Mouse (Mus musculus) liver, embryonic 14.5 days (tissue): ENCODE results near the gene Tlk1. TPM values are rescaled to one million over a fixed set of nuclear protein-coding genes. Genes with fewer than 3 reads are reported as not detected.
"Not testable (repeated sequence)": the region's sequence is repeated elsewhere in the genome, so short reads cannot be mapped to it uniquely, and the experiment has no call there.

Experiments
- ATAC-seq: fragments of 200-750 bp; cut with Nextera tagmentation; 2 replicates; pipeline ENCODE4 v1.8.0; 2017; ENCODE audit warnings: moderate number of reproducible peaks, mild to moderate bottlenecking, moderate library complexity; ENCODE audit not compliant: insufficient read depth
- DNase-seq, 3 experiments: peaks; one replicate each; pipeline ENCODE4 v3.0.0-alpha.2; 2012 to 2013; ENCODE audit warnings: low read depth in 3 of 3, low spot score in 3 of 3
- H3K27ac ChIP-seq: fragments of 300-500 bp; sonication (generic); 2 replicates; pipeline ENCODE4 v1.5.1; 2014; ENCODE audit warnings: moderate library complexity, mild to moderate bottlenecking, control low read depth, inconsistent platforms
- H3K27me3 ChIP-seq: fragments of 300-500 bp; sonication (generic); 2 replicates; pipeline ENCODE4 v1.6.1; 2014; ENCODE audit warnings: mild to moderate bottlenecking, low read length, moderate library complexity; ENCODE audit not compliant: control insufficient read depth, insufficient read depth
- H3K36me3 ChIP-seq: fragments of 300-500 bp; sonication (generic); replicated peaks from 2 replicates; pipeline ENCODE4 v1.6.1; 2014; ENCODE audit warnings: low read depth; ENCODE audit not compliant: control insufficient read depth, insufficient read depth
- H3K4me1 ChIP-seq, 2 experiments: fragments of 200-500 bp in 1 of 2; fragments of 300-500 bp in 1 of 2; sonication (generic) in 1 of 2; replicated peaks; 2 replicates each; pipeline ENCODE4 v1.6.1; 2012 to 2014; ENCODE audit warnings: antibody characterized with exemption in 1 of 2, inconsistent platforms in 1 of 2, low read length in 1 of 2; ENCODE audit not compliant: control insufficient read depth in 2 of 2, insufficient read depth in 2 of 2
- H3K4me2 ChIP-seq: fragments of 300-500 bp; sonication (generic); 2 replicates; pipeline ENCODE4 v1.6.1; 2014; ENCODE audit warnings: low read depth, mild to moderate bottlenecking, control low read depth, moderate library complexity
- H3K4me3 ChIP-seq, 2 experiments: fragments of 200-500 bp in 1 of 2; fragments of 300-500 bp in 1 of 2; sonication (generic) in 1 of 2; 2 replicates each; pipeline ENCODE4 v1.5.1; 2012 to 2014; ENCODE audit warnings: low read depth in 2 of 2, low read length in 2 of 2, mild to moderate bottlenecking in 2 of 2, control low read depth in 1 of 2, inconsistent platforms in 1 of 2, moderate library complexity in 1 of 2; ENCODE audit not compliant: insufficient read depth in 1 of 2
- H3K9ac ChIP-seq: fragments of 300-500 bp; sonication (generic); replicated peaks from 2 replicates; pipeline ENCODE4 v1.6.1; 2014; ENCODE audit warnings: mild to moderate bottlenecking, control low read depth, moderate library complexity
- H3K9me3 ChIP-seq: fragments of 300-500 bp; sonication (generic); 2 replicates; pipeline ENCODE4 v1.6.1; 2016; ENCODE audit warnings: low read length, mixed read lengths; ENCODE audit not compliant: control insufficient read depth
- CTCF ChIP-seq: IDR thresholded peaks from 2 replicates; pipeline ENCODE4 v1.5.1; 2016; ENCODE audit warnings: antibody characterized with exemption, low read depth, control low read depth
- EP300 ChIP-seq: IDR thresholded peaks from 2 replicates; pipeline ENCODE4 v1.6.1; 2016; ENCODE audit warnings: antibody characterized with exemption, low read depth
- WGBS: fragments of 180-500 bp; shearing (Covaris S2); extraction: QIAGEN DNeasy Blood & Tissue Kit; methylation state at CpG from one replicate; pipeline ENCODE4 v1.1.7; 2014; ENCODE audit not compliant: insufficient replicate concordance; 5-methylcytosine and 5-hydroxymethylcytosine counted together
- polyA plus RNA-seq, 2 experiments: library from polyadenylated mRNA; depleted of rRNA in 1 of 2; stranded (reverse) in 1 of 2; unstranded in 1 of 2; fragments of >200 nt; fragmentation: Nextera tagmentation in 1 of 2; extraction: Ambion mirVana in 1 of 2; gene quantifications; 2 replicates each; pipeline versions ENCODE4 v1.2.1 to v1.2.3; 2012 to 2014

The Tlk1 gene
- polyA plus RNA-seq, 2 experiments = 23.7 to 24.3 TPM

DNA sequence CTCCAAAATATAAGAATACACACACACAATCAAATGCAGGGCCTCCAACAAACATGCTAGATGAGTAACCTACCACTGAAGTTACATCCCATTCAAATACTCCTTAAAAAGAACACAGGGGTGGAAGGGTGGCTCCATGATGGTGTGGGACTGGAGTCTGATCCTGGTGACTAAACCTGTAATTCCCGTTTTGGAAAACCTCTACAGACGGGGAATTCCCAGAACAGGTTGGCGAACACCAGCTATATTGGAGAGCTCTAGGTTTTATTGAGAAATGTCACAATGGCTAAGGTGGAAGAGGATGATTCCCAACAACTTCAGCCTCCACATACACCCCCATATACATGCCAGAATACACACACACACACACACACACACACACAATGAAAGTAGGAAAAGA lies 14.1 kb downstream of the Tlk1 start:
- no peak overlapping the region for H3K27ac ChIP-seq
- no peak overlapping the region for H3K4me3 ChIP-seq
- no peaks in the 10 kb centered on the region for H3K36me3 ChIP-seq
- no peak overlapping the region for H3K9ac ChIP-seq
- DNase-seq (no peak), ATAC-seq (no peak)
- no peaks in the 10 kb centered on the region for H3K9me3 ChIP-seq
- no peaks in the 10 kb centered on the region for H3K27me3 ChIP-seq
- TF ChIP-seq CTCF (no peak), EP300 (no peak)
- H3K4me2 ChIP-seq = no peak overlapping the region
- WGBS = 71% methylated on average over 3 of the region's 3 CpGs
- H3K4me1 ChIP-seq = peaks cover 0 to 8% of the 10 kb centered on the region in 2 experiments; a peak in 3 of 4 replicates

DNA sequence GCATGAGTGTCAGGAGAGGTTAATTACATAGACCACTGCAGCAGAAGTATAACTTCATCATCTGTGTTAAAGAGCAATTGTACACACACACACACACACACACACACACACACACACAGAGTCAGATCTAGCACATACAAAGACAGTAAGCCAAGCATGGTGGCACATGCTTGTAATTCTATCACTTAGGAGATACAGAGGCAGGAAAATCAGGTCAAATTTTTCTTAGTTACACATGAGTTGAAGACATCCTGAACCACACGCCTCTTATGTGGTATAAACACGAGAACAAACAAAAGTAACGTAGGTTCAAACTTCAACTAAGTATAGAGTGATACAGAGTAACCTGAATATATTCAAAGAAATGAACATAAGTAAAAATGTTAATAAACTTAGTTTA lies 15.6 kb downstream of the Tlk1 start:
- no peaks in the 10 kb centered on the region for H3K9me3 ChIP-seq
- H3K27ac ChIP-seq = no peak overlapping the region
- peaks cover 2% of the 10 kb centered on the region for H3K36me3 ChIP-seq
- no peak overlapping the region for H3K9ac ChIP-seq
- no peak overlapping the region for H3K4me3 ChIP-seq
- ATAC-seq (no peak), DNase-seq (no peak)
- TF ChIP-seq CTCF (no peak), EP300 (no peak)
- peaks cover 0 to 8% of the 10 kb centered on the region in 2 experiments; a peak in 3 of 4 replicates for H3K4me1 ChIP-seq
- WGBS = 83% methylated on average over 3 of the region's 3 CpGs
- H3K4me2 ChIP-seq = no peak overlapping the region
- no peaks in the 10 kb centered on the region for H3K27me3 ChIP-seq

DNA sequence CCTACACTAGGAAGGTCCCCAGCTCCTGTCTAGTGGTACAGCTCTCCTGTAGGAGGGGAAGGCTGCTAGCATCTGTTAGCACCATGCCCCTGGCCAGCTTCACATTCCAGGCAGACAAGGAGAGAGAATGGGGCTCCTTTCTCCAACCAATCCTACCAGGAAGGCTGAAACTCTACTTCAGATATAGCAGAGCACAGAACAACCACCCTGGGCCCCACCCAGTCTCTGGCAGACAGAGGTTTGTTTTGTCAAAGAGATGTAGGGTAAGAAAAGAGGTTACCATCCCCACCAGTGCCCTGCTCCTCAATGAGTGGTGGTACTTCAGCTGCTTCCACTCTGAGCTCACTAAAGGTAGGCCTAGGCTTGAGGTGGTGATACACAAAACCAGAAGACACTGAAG lies 16.8 kb downstream of the Tlk1 start:
- Histone ChIP-seq H3K9ac (no peak overlapping the region), H3K4me2 (no peak overlapping the region), H3K9me3 (no peaks in the 10 kb centered on the region), H3K36me3 (peaks cover 5% of the 10 kb centered on the region), H3K4me3 (no peak overlapping the region), H3K27me3 (no peaks in the 10 kb centered on the region), H3K4me1 (peaks cover 0 to 8% of the 10 kb centered on the region in 2 experiments; a peak in 3 of 4 replicates), H3K27ac (no peak overlapping the region)
- DNase-seq = no peak
- TF ChIP-seq CTCF (no peak), EP300 (no peak)
- no peak for ATAC-seq

DNA sequence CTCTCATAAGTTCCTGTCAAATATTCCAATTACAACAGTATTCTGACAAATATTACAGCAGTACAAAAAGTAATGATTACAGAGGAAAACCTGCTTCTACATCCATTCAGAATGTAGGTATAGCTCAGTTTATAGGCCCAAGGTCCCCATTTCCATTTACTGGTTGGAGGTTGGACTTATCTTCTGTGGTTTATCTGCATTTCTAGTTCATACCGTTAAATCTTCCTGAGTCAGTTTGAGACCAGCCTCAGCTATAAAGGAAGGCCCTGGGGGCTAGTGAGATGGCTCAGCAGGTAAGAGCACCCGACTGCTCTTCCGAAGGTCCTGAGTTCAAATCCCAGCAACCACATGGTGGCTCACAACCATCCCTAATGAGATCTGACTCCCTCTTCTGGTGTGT lies 17.9 kb downstream of the Tlk1 start:
- H3K36me3 ChIP-seq, H3K4me3 ChIP-seq, H3K27ac ChIP-seq, H3K4me1 ChIP-seq, H3K9ac ChIP-seq, H3K4me2 ChIP-seq, H3K9me3 ChIP-seq, DNase-seq, ATAC-seq, H3K27me3 ChIP-seq: not testable (repeated sequence)
- 51% methylated on average over 3 of the region's 3 CpGs for WGBS

DNA sequence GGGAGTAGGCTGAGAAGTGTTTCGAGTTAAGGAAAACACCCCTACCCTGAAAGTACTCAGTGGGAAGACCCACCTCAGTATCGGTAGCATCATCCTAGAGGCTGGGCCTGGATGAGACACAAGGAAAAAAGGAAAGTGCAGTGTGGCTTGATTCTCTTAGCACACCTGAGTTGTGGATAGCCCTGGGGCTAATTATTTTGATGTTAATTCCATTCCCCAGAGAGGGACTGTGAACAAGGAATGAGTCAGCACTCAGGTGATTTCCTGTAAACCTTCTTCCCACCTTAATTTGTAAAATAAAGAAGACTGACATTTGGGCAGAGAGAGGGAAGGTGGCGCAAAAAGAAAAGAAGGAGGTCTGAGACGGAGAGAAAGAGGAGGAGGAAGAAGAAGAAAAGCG lies 19.5 kb downstream of the Tlk1 start:
- ATAC-seq = no peak
- TF ChIP-seq CTCF (no peak), EP300 (no peak)
- H3K4me1 ChIP-seq = peaks cover 0 to 12% of the 10 kb centered on the region in 2 experiments; a peak in 3 of 4 replicates

DNA sequence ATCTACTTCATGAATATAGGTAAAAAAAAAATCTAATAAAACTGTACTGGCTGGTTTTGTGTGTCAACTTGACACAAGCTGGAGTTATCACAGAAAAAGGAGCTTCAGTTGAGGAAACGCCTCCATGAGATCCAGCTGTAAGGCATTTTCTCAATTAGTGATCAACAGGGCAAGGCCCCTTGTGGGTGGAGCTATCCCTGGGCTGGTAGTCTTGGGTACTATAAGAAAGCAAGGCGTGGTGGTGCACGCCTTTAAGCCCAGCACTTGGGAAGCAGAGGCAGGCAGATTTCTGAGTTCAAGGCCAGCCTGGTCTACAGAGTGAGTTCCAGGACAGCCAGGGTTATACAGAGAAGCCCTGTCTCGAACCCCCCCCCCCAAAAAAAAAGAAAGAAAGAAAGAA lies 21.8 kb downstream of the Tlk1 start:
- not testable (repeated sequence) for H3K27ac ChIP-seq, DNase-seq, H3K4me3 ChIP-seq, H3K9me3 ChIP-seq, H3K9ac ChIP-seq, ATAC-seq, H3K4me2 ChIP-seq, H3K27me3 ChIP-seq
- peaks cover 11% of the 10 kb centered on the region for H3K36me3 ChIP-seq
- peaks cover 0 to 13% of the 10 kb centered on the region in 2 experiments; a peak in 3 of 4 replicates for H3K4me1 ChIP-seq
- WGBS = 58% methylated on average over 4 of the region's 4 CpGs

More for the DNA sequence above, 19.5 kb downstream of the Tlk1 start:
- DNase-seq = no peak
- Histone ChIP-seq H3K4me2 (no peak overlapping the region), H3K9me3 (no peaks in the 10 kb centered on the region), H3K9ac (no peak overlapping the region), H3K36me3 (peaks cover 7% of the 10 kb centered on the region), H3K27me3 (no peaks in the 10 kb centered on the region), H3K27ac (no peak overlapping the region), H3K4me3 (no peak overlapping the region)
- WGBS = 92% methylated on average over 5 of the region's 5 CpGs
